Mouse (Mus musculus) midbrain, embryonic 15.5 days (tissue): ENCODE measurements around the gene Moap1. TPM values are rescaled to one million over a fixed set of nuclear protein-coding genes. Genes with fewer than 3 reads are reported as not detected.
A peak's percentile ranks its signal among the peaks of the same experiment; 100 is the strongest.

Experiments
- ATAC-seq: fragments of 200-750 bp; cut with Nextera tagmentation; replicated peaks from 2 replicates; pipeline ENCODE4 v1.8.0; 2017; ENCODE audit warnings: moderate TSS enrichment
- H3K27ac ChIP-seq: fragments of 300-500 bp; sonication (generic); 2 replicates; pipeline ENCODE4 v1.5.1; 2015; ENCODE audit warnings: mild to moderate bottlenecking, inconsistent platforms
- H3K27me3 ChIP-seq: fragments of 300-500 bp; sonication (generic); replicated peaks from 2 replicates; pipeline ENCODE4 v1.6.1; 2015; ENCODE audit warnings: inconsistent platforms
- H3K36me3 ChIP-seq: fragments of 300-500 bp; sonication (generic); replicated peaks from 2 replicates; pipeline ENCODE4 v1.6.1; 2015; ENCODE audit warnings: inconsistent platforms
- H3K4me1 ChIP-seq: fragments of 300-500 bp; sonication (generic); 2 replicates; pipeline ENCODE4 v1.6.1; 2015; ENCODE audit warnings: inconsistent platforms
- H3K4me2 ChIP-seq: fragments of 300-500 bp; sonication (generic); 2 replicates; pipeline ENCODE4 v1.6.1; 2015; ENCODE audit warnings: inconsistent platforms, mild to moderate bottlenecking, moderate library complexity
- H3K4me3 ChIP-seq: fragments of 300-500 bp; sonication (generic); 2 replicates; pipeline ENCODE4 v1.5.1; 2015; ENCODE audit warnings: mild to moderate bottlenecking, inconsistent platforms
- H3K9ac ChIP-seq: fragments of 300-500 bp; sonication (generic); 2 replicates; pipeline ENCODE4 v1.6.1; 2015; ENCODE audit warnings: mild to moderate bottlenecking, inconsistent platforms
- H3K9me3 ChIP-seq: fragments of 300-500 bp; sonication (generic); 2 replicates; pipeline ENCODE4 v1.6.1; 2016; ENCODE audit warnings: inconsistent platforms
- WGBS: fragments of 180-500 bp; shearing (Covaris S2); methylation state at CpG from one replicate; pipeline ENCODE4 v1.1.7; 2015; ENCODE audit warnings: mixed read lengths; 5-methylcytosine and 5-hydroxymethylcytosine counted together
- polyA plus RNA-seq: library from polyadenylated mRNA; unstranded; fragments of >200 nt; fragmentation: Nextera tagmentation; extraction: Ambion mirVana; gene quantifications from 2 replicates; pipeline ENCODE4 v1.2.1, GENCODE M21; 2015

Gene Moap1
- polyA plus RNA-seq, 1 experiment from 2014 or later = 73.2 TPM

DNA sequence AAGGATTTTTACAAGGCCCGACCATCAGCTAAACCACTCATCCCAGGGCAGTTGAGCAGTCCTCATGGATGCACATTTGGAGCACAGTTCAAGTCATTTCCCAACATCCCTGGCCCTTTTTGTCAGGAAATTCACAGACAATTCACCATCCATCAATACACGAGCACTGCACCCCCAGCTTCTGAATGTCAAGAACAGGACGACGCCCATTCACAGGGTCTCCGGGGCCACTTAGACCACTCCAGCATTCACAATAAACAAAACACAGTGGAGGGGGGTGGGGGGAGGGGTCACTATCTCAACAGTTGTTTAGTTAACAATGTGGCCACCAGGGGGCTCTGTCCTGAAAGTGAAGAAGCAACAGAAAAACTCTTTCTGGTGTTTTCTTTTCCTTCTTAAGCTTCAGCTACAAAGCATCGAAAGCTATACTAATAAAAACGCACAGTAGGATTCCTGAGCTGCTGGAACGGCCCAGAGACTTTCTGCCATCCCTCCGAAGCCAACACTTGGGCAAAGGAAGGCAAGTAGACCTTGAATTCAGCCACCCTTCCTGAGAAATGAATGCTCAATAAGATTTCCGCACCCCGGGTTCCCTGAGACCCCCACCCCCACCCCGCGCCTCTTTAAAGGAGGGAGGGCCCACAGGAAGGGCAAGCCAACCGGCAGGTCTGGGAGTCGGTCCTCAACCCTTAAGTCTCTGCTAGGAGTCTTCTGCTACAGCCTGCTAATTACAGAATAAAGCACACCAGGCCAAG, 40.9 kb downstream of the Moap1 start:
- Histone ChIP-seq H3K9ac (peak overlapping the region; percentile 27; the same call in 1 of the 2 replicates), H3K9me3 (no peaks in the 10 kb centered on the region), H3K4me1 (peaks cover 59% of the 10 kb centered on the region), H3K27me3 (no peaks in the 10 kb centered on the region), H3K36me3 (no peaks in the 10 kb centered on the region), H3K4me2 (peak overlapping the region; percentile 75), H3K27ac (peak overlapping the region; percentile 64), H3K4me3 (peak overlapping the region; percentile 79)
- WGBS = 3% methylated on average over 15 of the region's 15 CpGs
- ATAC-seq = no peak

DNA sequence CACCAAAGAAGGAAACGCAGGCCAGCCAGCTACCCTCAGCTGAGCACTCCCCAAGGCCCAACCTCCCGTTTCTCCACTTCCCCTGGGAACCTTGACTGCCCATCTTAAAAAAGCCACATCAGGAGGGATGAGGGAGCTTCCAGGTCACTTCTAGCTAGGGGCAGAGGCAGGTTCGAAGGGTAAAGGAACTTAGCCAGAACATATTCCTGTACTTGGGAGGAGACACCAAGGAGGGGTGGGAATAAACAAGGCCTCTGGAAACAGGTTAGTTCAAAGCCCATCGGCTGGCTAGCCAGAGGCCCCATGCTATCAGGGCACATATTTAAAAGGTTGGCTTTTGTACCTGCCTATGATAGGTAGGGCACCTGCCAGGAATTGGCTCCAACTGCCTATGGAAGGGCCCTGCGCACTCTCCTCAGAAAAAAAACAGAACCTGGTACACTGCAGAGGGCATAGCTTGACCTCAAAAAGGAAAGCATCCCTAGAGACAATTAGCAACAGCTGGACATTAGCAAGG, 41.7 kb downstream of the Moap1 start:
- Histone ChIP-seq H3K4me2 (peak overlapping the region; percentile 75; the same call in 1 of the 2 replicates), H3K36me3 (no peaks in the 10 kb centered on the region), H3K9me3 (no peaks in the 10 kb centered on the region), H3K9ac (no peak overlapping the region), H3K4me3 (no peak overlapping the region), H3K27ac (no peak overlapping the region), H3K4me1 (peaks cover 59% of the 10 kb centered on the region), H3K27me3 (no peaks in the 10 kb centered on the region)
- ATAC-seq = no peak
- 85% methylated on average over 5 of the region's 5 CpGs for WGBS

DNA sequence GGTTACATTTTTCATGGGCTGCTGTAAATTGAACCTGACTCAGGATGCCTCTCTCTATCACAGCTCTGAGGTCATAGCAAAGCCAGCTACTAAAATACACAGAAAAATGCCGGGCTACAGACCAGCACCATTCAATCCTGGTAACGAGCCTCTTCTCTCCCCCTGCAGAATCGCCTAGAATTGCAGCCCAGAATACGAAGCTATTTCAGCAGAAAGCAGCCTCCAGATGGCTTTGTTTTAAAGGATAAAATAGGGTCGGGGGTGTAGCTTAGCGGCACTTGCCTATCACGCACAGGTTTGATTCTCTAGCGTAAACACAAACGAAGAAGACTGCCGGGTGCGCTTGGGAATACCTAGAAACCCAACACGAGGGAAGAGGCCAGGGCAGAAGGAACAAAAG, 43.0 kb downstream of the Moap1 start:
- no peak overlapping the region for H3K4me2 ChIP-seq
- no peaks in the 10 kb centered on the region for H3K9me3 ChIP-seq
- H3K27me3 ChIP-seq = no peaks in the 10 kb centered on the region
- H3K4me1 ChIP-seq = peaks cover 50% of the 10 kb centered on the region
- no peaks in the 10 kb centered on the region for H3K36me3 ChIP-seq
- no peak overlapping the region for H3K27ac ChIP-seq
- H3K9ac ChIP-seq = no peak overlapping the region
- no peak for ATAC-seq
- H3K4me3 ChIP-seq = no peak overlapping the region
- WGBS = 66% methylated on average over 12 of the region's 12 CpGs

DNA sequence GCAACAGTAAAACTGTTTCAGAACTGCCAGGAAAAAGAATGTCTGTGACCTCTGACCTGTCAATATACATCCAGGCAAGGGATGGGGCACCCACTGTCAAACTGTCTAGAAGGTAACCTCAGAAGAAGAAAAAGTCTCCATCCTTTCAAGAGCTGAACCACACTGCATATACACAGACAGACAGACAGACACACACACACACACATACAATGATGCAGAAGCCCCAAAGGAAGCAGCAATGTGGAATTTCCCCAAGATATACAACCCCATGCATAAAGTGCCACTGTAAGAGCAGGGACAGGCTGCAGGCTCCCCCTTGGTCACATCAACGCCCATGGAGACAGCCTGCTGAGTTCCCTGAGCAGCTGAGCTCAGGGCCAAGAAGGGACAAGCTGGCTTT, 44.3 kb downstream of the Moap1 start:
- H3K4me1 ChIP-seq = peaks cover 47% of the 10 kb centered on the region
- H3K27ac ChIP-seq = no peak overlapping the region
- H3K9me3 ChIP-seq = no peaks in the 10 kb centered on the region
- no peaks in the 10 kb centered on the region for H3K36me3 ChIP-seq
- no peak overlapping the region for H3K4me3 ChIP-seq
- H3K9ac ChIP-seq = no peak overlapping the region
- H3K4me2 ChIP-seq = no peak overlapping the region
- H3K27me3 ChIP-seq = no peaks in the 10 kb centered on the region
- ATAC-seq = no peak
- 27% methylated on average over 1 of the region's 1 CpGs for WGBS

DNA sequence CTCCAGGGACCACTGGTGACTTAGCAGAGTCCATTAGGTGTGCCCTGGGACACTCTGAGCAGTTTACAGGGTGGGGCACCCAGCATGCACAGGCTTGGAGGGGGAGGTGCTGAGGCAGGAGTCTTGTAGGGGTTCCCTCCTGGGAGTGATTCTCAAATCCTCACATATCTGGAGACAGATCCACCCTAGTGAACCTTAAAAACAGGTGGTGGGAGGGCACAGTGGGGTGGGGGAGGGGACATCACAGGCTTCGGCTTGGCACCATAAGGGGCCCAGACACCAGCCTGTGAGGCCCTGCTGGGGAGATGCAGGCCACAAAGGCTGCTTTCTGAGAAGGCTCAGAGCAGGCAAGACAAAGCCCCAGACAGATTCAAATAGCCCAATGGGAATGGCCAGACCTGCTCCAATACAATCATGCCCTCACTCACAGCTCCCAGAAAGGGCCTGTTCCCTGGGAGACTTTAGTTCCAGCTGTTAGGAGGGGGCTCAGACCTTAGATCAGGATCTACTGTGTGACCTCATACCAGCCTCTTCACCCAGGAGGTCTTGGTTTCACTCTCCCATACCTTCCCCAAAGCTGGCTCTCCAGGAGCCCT, 45.3 kb downstream of the Moap1 start:
- Histone ChIP-seq H3K4me1 (peaks cover 39% of the 10 kb centered on the region), H3K36me3 (no peaks in the 10 kb centered on the region), H3K9me3 (no peaks in the 10 kb centered on the region), H3K9ac (no peak overlapping the region), H3K4me2 (no peak overlapping the region), H3K4me3 (no peak overlapping the region), H3K27ac (no peak overlapping the region; the same call in 1 of the 2 replicates), H3K27me3 (no peaks in the 10 kb centered on the region)
- WGBS = 4% methylated on average over 1 of the region's 1 CpGs
- 0 out of 2 replicates have a peak, but pooled peaks have one; percentile 18 for ATAC-seq

- H3K36me3 ChIP-seq = no peaks in the 10 kb centered on the region
- no peak overlapping the region for H3K4me3 ChIP-seq
- no peak overlapping the region for H3K9ac ChIP-seq
- no peak overlapping the region for H3K4me2 ChIP-seq
- H3K4me1 ChIP-seq = peaks cover 31% of the 10 kb centered on the region
- WGBS = 80% methylated on average over 7 of the region's 7 CpGs
- H3K9me3 ChIP-seq = no peaks in the 10 kb centered on the region
- no peak for ATAC-seq
- no peak overlapping the region for H3K27ac ChIP-seq
- H3K27me3 ChIP-seq = no peaks in the 10 kb centered on the region
These were observed 46.1 kb downstream of the Moap1 start for GRCm38 (mm10) chr12:102697381-102697780.

- Histone ChIP-seq H3K4me1 (peaks cover 25% of the 10 kb centered on the region), H3K9ac (no peak overlapping the region), H3K27me3 (no peaks in the 10 kb centered on the region), H3K4me2 (no peak overlapping the region), H3K4me3 (no peak overlapping the region), H3K9me3 (no peaks in the 10 kb centered on the region), H3K27ac (no peak overlapping the region), H3K36me3 (no peaks in the 10 kb centered on the region)
- no peak for ATAC-seq
- WGBS = 91% methylated on average over 14 of the region's 14 CpGs
These were observed 46.7 kb downstream of the Moap1 start for GRCm38 (mm10) chr12:102696635-102697354.

DNA sequence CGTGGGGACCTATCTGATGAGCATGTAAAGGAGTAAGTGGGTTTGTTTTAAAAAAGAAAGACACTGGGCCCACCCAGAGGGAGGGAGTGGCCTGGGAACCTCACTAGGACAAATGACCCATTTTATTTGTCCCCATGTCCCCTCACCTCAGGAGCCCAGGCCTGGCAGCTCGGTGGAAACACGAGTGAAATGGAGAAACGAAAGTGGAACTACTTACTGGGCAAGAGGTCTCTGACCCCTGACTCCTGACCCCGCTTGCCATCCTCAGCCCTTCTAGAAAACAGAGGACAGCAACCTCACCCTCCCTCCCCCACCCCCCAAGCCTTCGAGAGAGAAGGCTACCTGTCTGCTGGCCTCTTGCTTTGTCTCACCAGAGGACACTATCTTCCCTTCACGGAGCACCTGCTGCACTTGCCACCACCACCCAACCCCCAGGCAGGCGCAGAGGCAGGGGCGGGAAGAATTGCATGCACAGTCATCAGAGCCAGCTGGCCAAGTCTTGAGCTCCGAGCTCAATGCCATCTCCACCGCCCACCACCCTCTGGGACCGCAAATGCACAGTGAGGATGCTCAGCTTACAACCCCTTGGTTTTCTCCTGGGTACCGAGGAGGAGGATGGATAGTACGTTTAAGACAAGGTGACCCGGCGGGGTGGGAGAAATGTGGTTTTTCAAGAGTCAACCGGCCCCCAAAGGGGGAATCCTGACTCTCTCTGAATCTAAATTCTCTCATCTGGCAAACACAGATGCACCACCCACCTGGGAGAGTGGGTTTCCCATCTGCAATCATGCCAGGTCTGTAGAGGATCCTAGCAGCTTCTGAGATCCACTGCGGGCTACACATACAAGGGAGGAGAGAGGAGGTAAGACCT, 47.9 kb downstream of the Moap1 start:
- no peak overlapping the region for H3K9ac ChIP-seq
- H3K9me3 ChIP-seq = no peaks in the 10 kb centered on the region
- no peaks in the 10 kb centered on the region for H3K36me3 ChIP-seq
- H3K4me1 ChIP-seq = peaks cover 22% of the 10 kb centered on the region
- H3K27ac ChIP-seq = no peak overlapping the region
- no peak overlapping the region for H3K4me2 ChIP-seq
- no peak overlapping the region for H3K4me3 ChIP-seq
- no peaks in the 10 kb centered on the region for H3K27me3 ChIP-seq
- no peak for ATAC-seq
- 58% methylated on average over 18 of the region's 18 CpGs for WGBS

Other genes starting within 250 kb of the Moap1 start
- gene Chga, start 188.7 kb downstream of the Moap1 start, polyA plus RNA-seq = 152 and 155 TPM in 2 replicates
- 34.1 and 34.6 TPM in 2 replicates for gene Itpk1, start 38.7 kb downstream of the Moap1 start, polyA plus RNA-seq
- 11.9 and 13.2 TPM in 2 replicates for gene Tmem251, start 101 bp upstream of the Moap1 start, polyA plus RNA-seq
- not detected in 2 replicates for gene Gm28051, start 14.1 kb upstream of the Moap1 start, polyA plus RNA-seq
- 46.7 and 51.0 TPM in 2 replicates for gene Gon7, start 14.1 kb upstream of the Moap1 start, polyA plus RNA-seq
- 35.1 and 35.9 TPM in 2 replicates for gene Ubr7, start 14.3 kb upstream of the Moap1 start, polyA plus RNA-seq
- gene Gm20604, start 15.0 kb upstream of the Moap1 start, polyA plus RNA-seq = 47.9 and 48.7 TPM in 2 replicates
- 14.0 and 14.3 TPM in 2 replicates for gene Btbd7, start 134.8 kb upstream of the Moap1 start, polyA plus RNA-seq
- gene Cox8c, start 155.7 kb upstream of the Moap1 start, polyA plus RNA-seq = not detected in 2 replicates
- gene Unc79, start 205.2 kb upstream of the Moap1 start, polyA plus RNA-seq = 8.1 and 8.7 TPM in 2 replicates